Mouse (Mus musculus) gastrocnemius, adult 8-10 months (tissue): ENCODE results near the gene Erc2. TPM values are rescaled to one million over a fixed set of nuclear protein-coding genes. Genes with fewer than 3 reads are reported as not detected.
"Not testable (repeated sequence)": the region's sequence is repeated elsewhere in the genome, so short reads cannot be mapped to it uniquely, and the experiment has no call there.

Source experiments
- DNase-seq, 2 experiments: peaks; one replicate each; pipeline ENCODE4 v3.0.0; 2022; ENCODE audit warnings: low spot score in 2 of 2
- total RNA-seq, 4 experiments: library from RNA; stranded (reverse); gene quantifications; 2 replicates each; pipeline ENCODE4 v1.2.4; 2022

Erc2 gene
- total RNA-seq, 4 experiments from 2014 or later = 0.19 to 0.70 (median 0.36) TPM; not detected in 1

GRCm38 (mm10) chr14:27828089-27828488, 205.9 kb downstream of the Erc2 start:
- DNase-seq = no peak

- DNase-seq = no peak
Observed at GRCm38 (mm10) chr14:27832196-27832595, 210.0 kb downstream of the Erc2 start.

- DNase-seq = no peak
Observed at GRCm38 (mm10) chr14:27835351-27835750, 213.1 kb downstream of the Erc2 start.

- no peak for DNase-seq
Observed at GRCm38 (mm10) chr14:27837601-27838105, 215.4 kb downstream of the Erc2 start.

GRCm38 (mm10) chr14:27840120-27840519, 217.9 kb downstream of the Erc2 start:
- DNase-seq = no peak

GRCm38 (mm10) chr14:27846875-27847274, 224.6 kb downstream of the Erc2 start:
- no peak for DNase-seq

- no peak for DNase-seq
Observed at GRCm38 (mm10) chr14:27847291-27847690, 225.1 kb downstream of the Erc2 start.

GRCm38 (mm10) chr14:27851231-27851630, 229.0 kb downstream of the Erc2 start:
- no peak for DNase-seq

- DNase-seq = no peak
Observed at GRCm38 (mm10) chr14:27852606-27853005, 230.4 kb downstream of the Erc2 start.

GRCm38 (mm10) chr14:27860371-27861046, 238.3 kb downstream of the Erc2 start:
- DNase-seq = no peak

GRCm38 (mm10) chr14:27862299-27862698, 240.1 kb downstream of the Erc2 start:
- no peak for DNase-seq

- no peak for DNase-seq
Observed at GRCm38 (mm10) chr14:27867386-27867785, 245.2 kb downstream of the Erc2 start.

GRCm38 (mm10) chr14:27873619-27874018, 251.4 kb downstream of the Erc2 start:
- no peak for DNase-seq

- DNase-seq = no peak
Observed at GRCm38 (mm10) chr14:27875991-27876411, 253.8 kb downstream of the Erc2 start.

- DNase-seq = no peak
Observed at GRCm38 (mm10) chr14:27881972-27882371, 259.7 kb downstream of the Erc2 start.

GRCm38 (mm10) chr14:27886337-27886736, 264.1 kb downstream of the Erc2 start:
- DNase-seq = not testable (repeated sequence)

- no peak for DNase-seq
Observed at GRCm38 (mm10) chr14:27887488-27887887, 265.3 kb downstream of the Erc2 start.

GRCm38 (mm10) chr14:27889650-27890049, 267.4 kb downstream of the Erc2 start:
- DNase-seq = no peak

GRCm38 (mm10) chr14:27892416-27892815, 270.2 kb downstream of the Erc2 start:
- no peak for DNase-seq

- DNase-seq = no peak
Observed at GRCm38 (mm10) chr14:27901772-27902171, 279.5 kb downstream of the Erc2 start.

- DNase-seq = no peak
Observed at GRCm38 (mm10) chr14:27921656-27922373, 299.6 kb downstream of the Erc2 start.

GRCm38 (mm10) chr14:27927369-27927768, 305.1 kb downstream of the Erc2 start:
- no peak for DNase-seq

GRCm38 (mm10) chr14:27933533-27933932, 311.3 kb downstream of the Erc2 start:
- DNase-seq = no peak
